Mouse (Mus musculus) limb, embryonic 12.5 days (tissue): ENCODE measurements around the gene Ccdc184. TPM values are rescaled to one million over a fixed set of nuclear protein-coding genes. Genes with fewer than 3 reads are reported as not detected.
A peak's percentile ranks its signal among the peaks of the same experiment; 100 is the strongest.

Experiments
- ATAC-seq: fragments of 200-750 bp; cut with Nextera tagmentation; 2 replicates; pipeline ENCODE4 v1.8.0; 2017; ENCODE audit warnings: low read depth, moderate TSS enrichment; ENCODE audit not compliant: insufficient number of reproducible peaks, insufficient read depth, low FRiP score, low TSS enrichment
- H3K27ac ChIP-seq: fragments of 300-500 bp; sonication (generic); 2 replicates; pipeline ENCODE4 v1.5.1; 2016; ENCODE audit warnings: mild to moderate bottlenecking, moderate library complexity
- H3K27me3 ChIP-seq: fragments of 300-500 bp; sonication (generic); 2 replicates; pipeline ENCODE4 v1.6.1; 2016; ENCODE audit warnings: mild to moderate bottlenecking, moderate library complexity
- H3K36me3 ChIP-seq: fragments of 300-500 bp; sonication (generic); 2 replicates; pipeline ENCODE4 v1.6.1; 2016; ENCODE audit warnings: mild to moderate bottlenecking, moderate library complexity
- H3K4me1 ChIP-seq: fragments of 300-500 bp; sonication (generic); replicated peaks from 2 replicates; pipeline ENCODE4 v1.6.1; 2016
- H3K4me2 ChIP-seq: fragments of 300-500 bp; sonication (generic); 2 replicates; pipeline ENCODE4 v1.6.1; 2016; ENCODE audit warnings: mild to moderate bottlenecking, moderate library complexity
- H3K4me3 ChIP-seq: fragments of 300-500 bp; sonication (generic); replicated peaks from 2 replicates; pipeline ENCODE4 v1.5.1; 2016; ENCODE audit warnings: mild to moderate bottlenecking
- H3K9ac ChIP-seq: fragments of 300-500 bp; sonication (generic); replicated peaks from 2 replicates; pipeline ENCODE4 v1.6.1; 2016; ENCODE audit warnings: mild to moderate bottlenecking, moderate library complexity
- H3K9me3 ChIP-seq: fragments of 300-500 bp; sonication (generic); 2 replicates; pipeline ENCODE4 v1.6.1; 2016; ENCODE audit warnings: mild to moderate bottlenecking, moderate library complexity
- WGBS: fragments of 180-500 bp; shearing (Covaris S2); methylation state at CpG from one replicate; pipeline ENCODE4 v1.1.7; 2016; 5-methylcytosine and 5-hydroxymethylcytosine counted together
- polyA plus RNA-seq: library from polyadenylated mRNA; unstranded; fragments of >200 nt; fragmentation: Nextera tagmentation; extraction: Ambion mirVana; gene quantifications from 2 replicates; pipeline ENCODE4 v1.2.1, GENCODE M21; 2016

Gene Ccdc184
- polyA plus RNA-seq, 1 experiment from 2014 or later: 0.41 TPM

- H3K4me2 ChIP-seq: no peak overlapping the region
- H3K9ac ChIP-seq: no peak overlapping the region
- H3K27me3 ChIP-seq: no peaks in the 10 kb centered on the region
- peaks cover 78% of the 10 kb centered on the region for H3K36me3 ChIP-seq
- WGBS: 59% methylated on average over 7 of the region's 7 CpGs
- no peak overlapping the region for H3K27ac ChIP-seq
- peaks cover 5% of the 10 kb centered on the region for H3K4me1 ChIP-seq
- H3K4me3 ChIP-seq: no peak overlapping the region
- H3K9me3 ChIP-seq: no peaks in the 10 kb centered on the region
- no peak for ATAC-seq
Measured at GRCm38 (mm10) chr15:98139763-98140162, 27.2 kb upstream of the Ccdc184 start.

DNA sequence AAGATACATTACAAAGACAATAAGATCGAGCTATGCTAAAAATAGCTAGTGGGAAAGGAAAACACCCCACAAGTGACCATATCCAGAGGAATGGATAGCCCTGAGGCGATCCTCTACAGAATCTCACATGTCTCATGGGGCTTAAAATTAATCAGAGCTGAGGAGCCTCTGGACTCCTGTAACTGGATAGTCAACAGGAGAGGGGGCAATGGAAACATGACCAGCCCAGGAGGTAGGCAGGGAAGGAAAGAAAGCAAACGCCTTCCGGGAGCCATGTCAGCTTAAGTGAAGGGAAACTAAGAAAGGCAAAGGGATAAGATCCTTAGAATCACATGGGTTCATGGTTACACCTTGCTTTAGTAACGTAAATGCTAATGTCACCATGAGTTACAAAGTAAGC lies 26.1 kb upstream of the Ccdc184 start:
- H3K27ac ChIP-seq: no peak overlapping the region
- no peak overlapping the region for H3K4me2 ChIP-seq
- H3K4me3 ChIP-seq: no peak overlapping the region
- no peak overlapping the region for H3K9ac ChIP-seq
- H3K4me1 ChIP-seq: peaks cover 7% of the 10 kb centered on the region
- ATAC-seq: no peak
- WGBS: 90% methylated on average over 5 of the region's 5 CpGs
- no peaks in the 10 kb centered on the region for H3K27me3 ChIP-seq
- H3K9me3 ChIP-seq: no peaks in the 10 kb centered on the region
- peaks cover 67% of the 10 kb centered on the region for H3K36me3 ChIP-seq

DNA sequence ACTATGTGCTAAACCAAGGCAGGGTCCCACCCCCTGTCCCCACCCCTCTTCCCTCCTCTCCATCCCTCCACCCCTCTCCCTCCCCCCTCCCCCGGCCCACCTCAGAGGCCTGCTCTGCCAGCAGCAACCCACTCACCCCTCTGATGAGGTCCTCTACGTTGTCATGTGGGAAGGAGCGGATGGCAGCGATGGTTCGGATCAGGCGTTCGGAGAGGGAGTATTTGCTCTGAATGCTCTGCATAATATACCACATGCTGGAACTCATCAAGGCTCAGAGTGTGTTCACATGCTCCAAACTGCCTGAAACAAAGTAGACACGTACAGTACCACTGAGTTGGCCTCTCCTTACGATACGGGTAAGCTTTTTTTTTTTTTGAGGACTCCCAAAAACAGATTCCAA lies 24.4 kb upstream of the Ccdc184 start:
- WGBS: 77% methylated on average over 10 of the region's 10 CpGs
- no peak overlapping the region for H3K27ac ChIP-seq
- H3K9ac ChIP-seq: no peak overlapping the region
- ATAC-seq: no peak
- no peak overlapping the region for H3K4me2 ChIP-seq
- H3K36me3 ChIP-seq: peaks cover 50% of the 10 kb centered on the region
- no peaks in the 10 kb centered on the region for H3K9me3 ChIP-seq
- H3K27me3 ChIP-seq: no peaks in the 10 kb centered on the region
- H3K4me3 ChIP-seq: no peak overlapping the region
- peaks cover 7% of the 10 kb centered on the region for H3K4me1 ChIP-seq

DNA sequence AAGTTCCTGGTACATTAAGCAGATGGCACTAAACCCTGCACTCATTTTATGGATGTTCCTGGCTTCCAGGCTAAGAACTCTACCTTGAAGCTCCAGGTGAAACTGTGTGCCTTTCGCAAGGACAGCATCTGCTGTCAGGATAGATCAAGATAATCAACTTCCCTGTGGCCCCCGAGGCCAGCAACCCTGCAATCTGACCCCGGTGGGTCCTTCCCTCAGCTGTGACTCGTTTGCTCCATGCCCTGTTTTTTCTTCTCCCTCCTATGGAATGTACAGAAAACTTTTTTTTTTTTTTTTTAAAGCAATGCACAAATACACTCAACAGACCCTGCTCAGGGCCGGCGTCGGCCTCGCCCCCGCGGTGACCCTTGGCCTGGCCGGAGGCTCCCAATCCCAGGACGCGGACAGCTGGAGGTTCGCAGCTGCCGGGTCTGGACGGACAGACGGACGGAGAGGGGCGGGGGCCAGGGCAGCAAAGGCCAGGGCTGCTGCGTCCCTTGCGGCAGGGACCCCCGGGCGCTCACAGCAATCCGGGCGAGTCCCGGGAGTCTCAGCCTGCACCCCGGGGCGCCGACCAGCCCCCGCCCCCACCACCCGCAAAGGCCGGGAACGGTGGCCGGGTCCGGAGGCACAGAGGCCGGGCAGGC lies 22.0 kb upstream of the Ccdc184 start:
- peak overlapping the region; percentile 99 for H3K4me3 ChIP-seq
- H3K9me3 ChIP-seq: no peaks in the 10 kb centered on the region
- H3K27me3 ChIP-seq: no peaks in the 10 kb centered on the region
- peaks cover 25% of the 10 kb centered on the region for H3K36me3 ChIP-seq
- H3K9ac ChIP-seq: peak overlapping the region; percentile 91
- under 1% methylated on average over 36 of the region's 36 CpGs for WGBS
- H3K27ac ChIP-seq: peak overlapping the region; percentile 78
- H3K4me1 ChIP-seq: peaks cover 7% of the 10 kb centered on the region
- peak; percentile 52 for ATAC-seq
- peak overlapping the region; percentile 88 for H3K4me2 ChIP-seq

- ATAC-seq: peak; percentile 89
- H3K27ac ChIP-seq: peak overlapping the region; percentile 78
- peak overlapping the region; percentile 91 for H3K9ac ChIP-seq
- under 1% methylated on average over 38 of the region's 38 CpGs for WGBS
- H3K4me3 ChIP-seq: peak overlapping the region; percentile 99
- peak overlapping the region; percentile 88 for H3K4me2 ChIP-seq
- no peaks in the 10 kb centered on the region for H3K9me3 ChIP-seq
- no peaks in the 10 kb centered on the region for H3K27me3 ChIP-seq
- peaks cover 18% of the 10 kb centered on the region for H3K36me3 ChIP-seq
- H3K4me1 ChIP-seq: peaks cover 7% of the 10 kb centered on the region
Measured at GRCm38 (mm10) chr15:98145559-98146181, 21.3 kb upstream of the Ccdc184 start.

DNA sequence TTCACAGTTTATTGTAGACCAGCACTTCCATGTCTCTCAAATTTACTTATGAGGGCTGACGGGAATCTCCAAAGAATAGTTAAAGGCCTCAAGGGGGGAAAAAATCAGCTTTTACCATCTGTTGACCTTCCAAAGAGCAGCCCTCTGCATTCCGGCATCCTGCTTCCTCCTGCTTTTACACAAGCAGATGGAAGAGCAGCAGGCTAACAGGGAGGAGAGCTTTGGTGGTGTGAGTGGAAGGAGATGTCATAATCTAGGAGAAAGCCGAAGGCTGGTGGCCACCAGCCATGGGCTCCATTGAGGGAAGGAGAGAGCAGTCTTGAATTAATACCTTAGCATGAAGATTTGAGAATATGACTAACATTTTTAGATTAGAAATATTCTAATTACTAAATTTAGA lies 18.6 kb upstream of the Ccdc184 start:
- Histone ChIP-seq H3K36me3 (no peaks in the 10 kb centered on the region), H3K4me3 (no peak overlapping the region), H3K27me3 (no peaks in the 10 kb centered on the region), H3K4me2 (no peak overlapping the region), H3K27ac (no peak overlapping the region), H3K9me3 (no peaks in the 10 kb centered on the region), H3K9ac (no peak overlapping the region), H3K4me1 (peaks cover 7% of the 10 kb centered on the region)
- no peak for ATAC-seq
- WGBS: 84% methylated on average over 3 of the region's 3 CpGs

GRCm38 (mm10) chr15:98149166-98149602 lies 17.8 kb upstream of the Ccdc184 start:
- WGBS: 78% methylated on average over 10 of the region's 10 CpGs
- no peak overlapping the region for H3K27ac ChIP-seq
- ATAC-seq: no peak

DNA sequence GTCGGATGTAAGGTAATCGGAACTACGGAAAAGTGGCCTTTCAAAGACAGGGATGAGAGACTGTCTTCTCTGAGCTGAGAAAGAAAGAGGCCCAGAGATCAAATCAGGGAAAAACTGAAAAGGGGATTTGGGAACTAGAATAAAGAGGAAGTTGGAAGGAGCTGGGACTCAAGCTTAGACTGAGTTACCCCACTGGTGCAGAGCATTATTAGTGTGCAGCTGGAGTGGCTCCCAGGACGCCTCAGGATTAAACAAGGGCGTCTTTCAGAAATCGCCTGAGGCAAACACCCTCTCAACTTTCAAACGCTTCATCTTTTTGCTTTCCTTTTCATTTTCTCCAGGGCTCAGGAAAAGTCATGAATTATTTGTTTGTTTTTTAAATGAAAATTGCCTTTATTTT lies 14.0 kb upstream of the Ccdc184 start:
- Histone ChIP-seq H3K9me3 (no peaks in the 10 kb centered on the region), H3K36me3 (no peaks in the 10 kb centered on the region), H3K4me1 (no peaks in the 10 kb centered on the region; the same call in 1 of the 2 replicates), H3K27ac (no peak overlapping the region), H3K9ac (no peak overlapping the region), H3K4me3 (no peak overlapping the region), H3K4me2 (no peak overlapping the region), H3K27me3 (no peaks in the 10 kb centered on the region)
- ATAC-seq: no peak
- 65% methylated on average over 7 of the region's 7 CpGs for WGBS

More at GRCm38 (mm10) chr15:98149166-98149602, 17.8 kb upstream of the Ccdc184 start:
- Histone ChIP-seq H3K4me1 (peaks cover 7% of the 10 kb centered on the region), H3K4me3 (no peak overlapping the region), H3K27me3 (no peaks in the 10 kb centered on the region), H3K9me3 (no peaks in the 10 kb centered on the region), H3K4me2 (no peak overlapping the region), H3K9ac (no peak overlapping the region), H3K36me3 (no peaks in the 10 kb centered on the region)

DNA sequence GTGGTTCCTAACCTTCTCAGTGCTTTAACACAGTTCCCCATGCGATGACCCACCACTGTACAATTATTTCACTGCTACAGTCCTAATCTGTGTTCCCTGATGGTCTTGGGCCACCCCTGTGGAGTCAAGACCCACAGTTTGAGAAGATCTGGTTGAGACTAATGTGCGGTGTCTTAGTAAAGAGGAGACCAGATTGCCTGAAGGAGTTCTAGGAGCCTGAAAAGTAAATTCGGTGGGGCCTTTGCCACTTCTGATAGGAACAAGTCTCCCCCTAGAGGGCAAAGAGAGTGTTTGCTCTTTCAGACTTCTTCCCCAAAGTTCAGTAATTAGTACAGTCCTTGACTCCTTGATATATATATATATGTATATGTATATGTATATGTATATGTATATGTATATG lies 13.3 kb upstream of the Ccdc184 start:
- no peak overlapping the region for H3K4me2 ChIP-seq
- no peak overlapping the region for H3K27ac ChIP-seq
- H3K4me3 ChIP-seq: no peak overlapping the region
- no peak for ATAC-seq
- H3K9me3 ChIP-seq: no peaks in the 10 kb centered on the region
- 35% methylated on average over 3 of the region's 3 CpGs for WGBS
- H3K4me1 ChIP-seq: no peaks in the 10 kb centered on the region; the same call in 1 of the 2 replicates
- no peaks in the 10 kb centered on the region for H3K27me3 ChIP-seq
- H3K9ac ChIP-seq: no peak overlapping the region; the same call in 1 of the 2 replicates
- no peaks in the 10 kb centered on the region for H3K36me3 ChIP-seq

- Histone ChIP-seq H3K9me3 (no peaks in the 10 kb centered on the region), H3K4me1 (no peaks in the 10 kb centered on the region; the same call in 1 of the 2 replicates), H3K9ac (no peak overlapping the region), H3K36me3 (no peaks in the 10 kb centered on the region), H3K27me3 (no peaks in the 10 kb centered on the region), H3K27ac (no peak overlapping the region), H3K4me2 (no peak overlapping the region), H3K4me3 (no peak overlapping the region)
- no peak for ATAC-seq
- WGBS: 64% methylated on average over 4 of the region's 4 CpGs
Measured at GRCm38 (mm10) chr15:98154146-98154545, 12.8 kb upstream of the Ccdc184 start.

GRCm38 (mm10) chr15:98154631-98155030 lies 12.3 kb upstream of the Ccdc184 start:
- H3K36me3 ChIP-seq: no peaks in the 10 kb centered on the region
- no peak for ATAC-seq
- no peak overlapping the region for H3K27ac ChIP-seq
- 75% methylated on average over 3 of the region's 3 CpGs for WGBS
- H3K4me2 ChIP-seq: no peak overlapping the region
- H3K9me3 ChIP-seq: no peaks in the 10 kb centered on the region
- no peaks in the 10 kb centered on the region; the same call in 1 of the 2 replicates for H3K4me1 ChIP-seq
- no peak overlapping the region for H3K4me3 ChIP-seq
- H3K9ac ChIP-seq: no peak overlapping the region
- no peaks in the 10 kb centered on the region for H3K27me3 ChIP-seq
